Mouse (Mus musculus): ENCODE results near the gene Dcxr. TPM values are rescaled to one million over a fixed set of nuclear protein-coding genes. Genes with fewer than 3 reads are reported as not detected.

Gene Dcxr
- polyA plus RNA-seq, 1 experiment from 2014 or later: 15.9 TPM

DNA sequence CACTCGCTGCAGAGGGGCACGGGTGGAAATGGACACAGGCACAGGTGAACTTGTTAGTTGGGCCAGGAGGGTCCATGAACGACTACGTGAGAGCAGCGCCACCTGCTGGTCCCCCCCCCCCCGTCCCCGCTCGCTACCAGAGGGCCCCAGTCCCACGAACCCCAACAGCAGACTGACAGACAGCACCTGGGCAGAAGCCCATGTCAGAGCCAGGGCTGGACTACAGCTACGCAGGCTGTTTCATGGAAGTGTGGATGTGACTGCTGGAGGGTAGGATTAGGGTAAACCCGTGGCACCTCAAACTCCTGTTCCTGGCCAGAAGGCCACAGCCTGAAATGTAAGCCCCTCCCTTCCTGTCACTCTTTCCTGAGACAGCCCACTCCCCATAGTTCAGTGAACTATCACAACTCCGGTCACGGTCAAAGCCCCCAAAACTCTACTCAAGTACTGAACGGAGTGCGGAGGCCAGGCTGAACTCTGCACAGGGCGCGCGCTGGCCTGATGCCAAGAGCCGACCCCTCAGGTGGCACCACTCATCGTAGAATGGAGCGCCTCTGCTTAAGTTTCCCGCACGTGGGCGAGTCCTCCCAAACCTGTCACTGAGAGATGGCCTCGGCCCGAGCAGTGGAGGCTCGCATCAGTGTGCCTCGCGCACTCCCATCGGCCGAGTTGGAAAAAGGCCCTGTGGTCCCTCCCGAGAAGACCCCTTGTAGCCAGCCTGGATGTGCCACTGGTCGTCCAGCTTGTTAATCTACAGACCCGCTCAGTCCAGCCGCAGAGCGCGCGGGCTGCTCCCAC, 14.1 kb downstream of the Dcxr start:
- Histone ChIP-seq H3K36me3 (peaks cover 62% of the 10 kb centered on the region), H3K4me3 (peak overlapping the region; percentile 70), H3K4me1 (peaks cover 72% of the 10 kb centered on the region), H3K27me3 (ENCODE audit: low read depth, poor library complexity, severe bottlenecking) (no peaks in the 10 kb centered on the region), H3K27ac (peak overlapping the region; percentile 81), H3K9me3 (replicated peaks) (no peaks in the 10 kb centered on the region)
- peak; percentile 89 for DNase-seq (ENCODE audit: low spot score)
- under 1% methylated on average over 38 of the region's 38 CpGs for WGBS

DNA sequence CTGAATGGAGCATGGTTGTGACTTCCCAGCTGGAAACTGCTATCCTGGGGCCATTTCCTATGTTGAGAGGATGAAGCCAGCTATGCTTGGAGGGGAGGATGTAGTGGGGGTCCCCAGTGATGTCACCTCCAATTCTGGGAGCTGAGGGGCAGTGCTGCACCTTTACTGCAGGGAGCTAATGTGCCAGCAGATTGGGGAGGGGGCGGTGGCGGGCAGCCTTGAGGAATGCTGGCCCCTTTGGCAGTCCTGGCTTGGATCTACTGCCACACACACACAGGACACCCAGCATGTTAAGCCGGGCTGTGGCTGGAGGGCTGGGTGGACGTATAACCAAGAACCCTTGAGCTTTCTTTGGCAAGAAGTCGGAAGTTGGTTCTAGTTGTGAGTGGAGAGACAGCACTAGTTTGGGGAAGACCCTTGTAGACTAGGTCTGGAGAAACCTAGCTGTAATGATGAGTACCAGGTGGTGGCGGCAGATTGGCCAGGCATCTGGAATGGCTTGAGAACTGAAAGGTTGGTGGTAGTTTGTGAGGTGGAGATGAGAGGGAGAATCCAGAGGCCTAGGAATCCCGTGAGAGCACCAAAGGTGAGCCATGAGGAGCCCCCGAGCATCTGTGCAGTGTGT, 15.0 kb downstream of the Dcxr start:
- 0 out of 2 replicates have a peak overlapping the region, but pooled peaks have one; percentile 81 for H3K27ac ChIP-seq
- no peaks in the 10 kb centered on the region for H3K9me3 ChIP-seq (replicated peaks)
- 58% methylated on average over 8 of the region's 8 CpGs for WGBS
- H3K36me3 ChIP-seq: peaks cover 53% of the 10 kb centered on the region
- no peak for DNase-seq (ENCODE audit: low spot score)
- peaks cover 81% of the 10 kb centered on the region for H3K4me1 ChIP-seq
- no peaks in the 10 kb centered on the region for H3K27me3 ChIP-seq (ENCODE audit: low read depth, poor library complexity, severe bottlenecking)
- H3K4me3 ChIP-seq: peak overlapping the region; percentile 70

DNA sequence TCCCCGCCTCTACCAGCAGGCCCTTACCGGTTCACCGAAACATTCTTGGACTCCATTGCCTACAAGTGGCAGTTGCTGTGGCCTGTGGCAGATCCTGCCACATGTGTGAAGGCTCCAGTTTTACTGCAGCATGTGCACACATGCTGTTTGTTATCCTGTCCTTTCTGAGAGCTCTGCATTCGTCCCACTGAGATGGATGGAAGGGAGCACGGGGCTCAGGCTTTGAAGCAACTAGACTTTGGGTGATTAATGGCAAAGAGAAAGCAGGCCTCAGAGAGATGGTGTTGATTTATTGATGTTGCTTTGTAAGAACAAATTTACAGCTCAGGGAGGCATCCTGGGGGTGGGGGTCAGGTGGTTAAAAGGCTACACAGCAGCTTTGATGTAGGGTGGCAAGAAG, 16.4 kb downstream of the Dcxr start:
- no peak for DNase-seq (ENCODE audit: low spot score)
- H3K36me3 ChIP-seq: peaks cover 45% of the 10 kb centered on the region
- H3K4me1 ChIP-seq: peaks cover 95% of the 10 kb centered on the region
- H3K9me3 ChIP-seq (replicated peaks): no peaks in the 10 kb centered on the region
- no peaks in the 10 kb centered on the region for H3K27me3 ChIP-seq (ENCODE audit: low read depth, poor library complexity, severe bottlenecking)
- peak overlapping the region; percentile 13 for H3K4me3 ChIP-seq
- H3K27ac ChIP-seq: peak overlapping the region; percentile 75
- 18% methylated on average over 5 of the region's 5 CpGs for WGBS

DNA sequence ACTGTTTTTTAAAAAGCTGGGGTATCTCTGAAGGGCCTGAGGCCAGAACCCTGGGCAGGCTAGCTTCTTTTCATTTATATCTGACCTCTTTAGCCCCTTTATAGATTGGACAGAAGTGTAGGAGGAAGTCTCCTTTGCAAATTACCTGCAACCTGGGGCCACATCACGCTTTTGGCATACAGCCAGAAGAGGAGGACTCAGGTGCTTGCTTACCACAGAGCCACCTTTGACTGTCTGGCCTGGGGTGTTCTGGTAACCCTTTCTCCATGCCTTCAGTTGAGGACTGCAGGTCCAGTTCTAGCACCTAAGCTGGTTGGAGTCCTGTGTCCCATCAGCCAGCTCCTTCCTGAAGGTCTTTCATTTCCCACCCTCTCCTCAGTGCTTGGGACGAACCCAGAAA, 17.5 kb downstream of the Dcxr start:
- peak overlapping the region; percentile 89; the same call in 1 of the 2 replicates for H3K27ac ChIP-seq
- no peak for DNase-seq (ENCODE audit: low spot score)
- H3K4me1 ChIP-seq: peaks cover 97% of the 10 kb centered on the region
- no peak overlapping the region for H3K4me3 ChIP-seq
- no peaks in the 10 kb centered on the region for H3K9me3 ChIP-seq (replicated peaks)
- peaks cover 38% of the 10 kb centered on the region for H3K36me3 ChIP-seq
- WGBS: 78% methylated on average over 2 of the region's 2 CpGs
- no peaks in the 10 kb centered on the region for H3K27me3 ChIP-seq (ENCODE audit: low read depth, poor library complexity, severe bottlenecking)

DNA sequence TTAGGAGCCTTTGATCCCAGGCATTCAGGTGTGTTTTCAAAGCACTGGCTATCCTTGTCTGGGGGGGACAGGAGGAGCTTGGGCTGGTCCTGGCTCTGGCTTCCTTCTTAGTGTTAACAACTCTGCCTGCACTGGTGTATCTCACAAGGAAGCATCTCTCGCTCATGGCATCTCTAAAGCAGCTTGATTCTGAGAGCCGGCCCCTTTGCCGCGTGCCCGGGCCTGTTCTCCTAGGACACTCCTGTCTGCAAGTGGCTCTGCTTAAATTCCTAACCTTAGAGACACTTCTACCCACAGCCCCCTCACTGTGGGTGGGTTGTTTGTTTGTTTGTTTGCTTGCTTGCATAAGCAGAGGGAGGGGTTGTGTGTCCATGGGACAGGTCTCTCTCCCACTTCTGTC, 19.1 kb downstream of the Dcxr start:
- Histone ChIP-seq H3K36me3 (peaks cover 51% of the 10 kb centered on the region), H3K9me3 (replicated peaks) (no peaks in the 10 kb centered on the region), H3K27me3 (ENCODE audit: low read depth, poor library complexity, severe bottlenecking) (no peaks in the 10 kb centered on the region), H3K27ac (peak overlapping the region; percentile 89), H3K4me1 (peaks cover 100% of the 10 kb centered on the region), H3K4me3 (peak overlapping the region; percentile 34; the same call in 1 of the 2 replicates)
- DNase-seq (ENCODE audit: low spot score): no peak
- 15% methylated on average over 5 of the region's 5 CpGs for WGBS

DNA sequence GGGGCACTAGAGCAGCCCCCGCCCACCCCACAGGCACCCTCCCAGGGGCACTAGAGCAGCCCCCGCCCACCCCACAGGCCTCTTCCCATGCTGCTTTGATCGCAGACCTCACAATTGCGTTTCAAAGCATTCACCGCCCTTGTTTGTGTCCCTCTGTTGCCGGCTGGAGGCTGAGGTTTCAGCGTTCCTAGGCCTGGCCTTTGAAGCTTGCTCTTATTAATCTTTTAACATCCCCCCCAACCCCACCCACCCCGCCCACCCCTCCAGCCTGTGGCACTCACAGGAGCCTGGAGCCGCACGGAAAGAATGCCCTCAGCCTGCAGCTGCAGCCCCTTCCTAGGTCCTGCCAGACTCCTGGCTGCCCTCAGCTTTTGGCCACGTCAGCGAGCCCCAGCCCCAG, 19.9 kb downstream of the Dcxr start:
- H3K4me1 ChIP-seq: peaks cover 92% of the 10 kb centered on the region
- peak overlapping the region; percentile 34 for H3K4me3 ChIP-seq
- H3K9me3 ChIP-seq (replicated peaks): no peaks in the 10 kb centered on the region
- DNase-seq (ENCODE audit: low spot score): peak; percentile 62
- H3K27me3 ChIP-seq (ENCODE audit: low read depth, poor library complexity, severe bottlenecking): no peaks in the 10 kb centered on the region
- WGBS: 3% methylated on average over 12 of the region's 12 CpGs
- H3K27ac ChIP-seq: peak overlapping the region; percentile 89
- peaks cover 55% of the 10 kb centered on the region for H3K36me3 ChIP-seq

DNA sequence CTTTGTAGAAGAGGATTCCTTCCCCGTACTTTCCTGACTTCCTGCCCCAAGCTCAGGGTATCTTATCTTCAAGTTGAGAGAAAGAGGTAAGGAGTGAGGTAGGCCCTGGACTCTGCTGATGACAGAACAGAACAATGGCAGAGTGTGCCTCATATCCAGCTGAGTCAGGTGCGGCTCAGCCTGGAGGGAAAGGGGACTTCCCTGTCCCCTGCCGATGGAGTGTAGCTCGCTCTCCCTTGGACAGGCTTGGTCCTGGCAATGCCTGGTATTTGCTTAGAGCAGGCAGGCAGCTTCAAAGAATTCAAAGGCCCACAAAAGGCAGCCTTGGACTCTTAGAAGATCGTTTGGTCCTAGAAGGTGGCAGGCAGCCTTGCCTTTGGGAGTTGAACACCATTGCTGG, 21.0 kb downstream of the Dcxr start:
- no peak for DNase-seq (ENCODE audit: low spot score)
- WGBS: 63% methylated on average over 5 of the region's 5 CpGs
- no peaks in the 10 kb centered on the region for H3K9me3 ChIP-seq (replicated peaks)
- H3K36me3 ChIP-seq: peaks cover 60% of the 10 kb centered on the region
- peaks cover 81% of the 10 kb centered on the region for H3K4me1 ChIP-seq
- H3K27ac ChIP-seq: peak overlapping the region; percentile 89
- H3K4me3 ChIP-seq: 0 out of 2 replicates have a peak overlapping the region, but pooled peaks have one; percentile 34
- no peaks in the 10 kb centered on the region for H3K27me3 ChIP-seq (ENCODE audit: low read depth, poor library complexity, severe bottlenecking)

DNA sequence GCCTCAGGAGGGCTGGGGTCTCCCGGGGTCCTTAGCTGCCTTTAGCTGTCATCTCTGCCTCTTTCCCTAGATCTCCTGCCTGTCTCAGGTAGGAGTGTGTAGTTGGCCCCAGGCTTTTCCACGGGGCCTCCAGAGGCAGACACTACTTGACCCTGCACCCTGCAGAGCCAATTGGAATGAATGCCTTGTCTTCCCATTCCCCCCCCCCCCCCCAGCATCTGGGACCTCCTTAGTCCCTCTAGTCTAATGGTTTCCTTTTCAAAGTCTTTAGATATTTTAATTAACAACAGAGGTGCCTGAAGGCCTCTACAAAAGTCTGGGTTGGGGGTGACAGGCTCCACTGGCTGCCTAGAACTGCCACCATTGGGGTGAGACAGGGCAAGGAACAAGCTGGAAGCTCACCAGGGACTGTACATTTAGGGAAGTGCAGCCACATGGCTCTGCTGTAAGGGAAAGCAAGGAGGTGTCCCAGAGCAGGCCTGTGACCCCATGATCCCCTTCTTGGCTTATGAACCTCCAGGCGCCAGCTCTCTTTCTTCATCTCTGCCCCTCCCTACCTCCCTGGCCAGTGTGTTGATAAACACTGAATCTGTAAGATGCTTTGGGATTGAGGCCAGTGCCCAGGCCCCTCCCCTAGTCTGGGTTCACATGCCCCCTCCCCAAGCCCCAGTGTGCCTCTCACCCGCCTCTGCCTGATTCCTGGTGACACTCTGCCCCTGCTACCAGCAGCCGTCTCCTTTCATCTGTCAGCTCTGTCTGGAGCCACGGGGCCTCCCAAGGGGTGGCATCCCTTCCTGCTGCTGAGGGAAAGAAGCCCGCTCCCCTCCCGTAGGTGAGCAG, 22.4 kb downstream of the Dcxr start:
- peak; percentile 62 for DNase-seq (ENCODE audit: low spot score)
- H3K36me3 ChIP-seq: peaks cover 60% of the 10 kb centered on the region
- peak overlapping the region; percentile 37 for H3K4me3 ChIP-seq
- WGBS: 6% methylated on average over 8 of the region's 8 CpGs
- H3K9me3 ChIP-seq (replicated peaks): no peaks in the 10 kb centered on the region
- peak overlapping the region; percentile 89 for H3K27ac ChIP-seq
- H3K27me3 ChIP-seq (ENCODE audit: low read depth, poor library complexity, severe bottlenecking): no peaks in the 10 kb centered on the region
- H3K4me1 ChIP-seq: peaks cover 78% of the 10 kb centered on the region

DNA sequence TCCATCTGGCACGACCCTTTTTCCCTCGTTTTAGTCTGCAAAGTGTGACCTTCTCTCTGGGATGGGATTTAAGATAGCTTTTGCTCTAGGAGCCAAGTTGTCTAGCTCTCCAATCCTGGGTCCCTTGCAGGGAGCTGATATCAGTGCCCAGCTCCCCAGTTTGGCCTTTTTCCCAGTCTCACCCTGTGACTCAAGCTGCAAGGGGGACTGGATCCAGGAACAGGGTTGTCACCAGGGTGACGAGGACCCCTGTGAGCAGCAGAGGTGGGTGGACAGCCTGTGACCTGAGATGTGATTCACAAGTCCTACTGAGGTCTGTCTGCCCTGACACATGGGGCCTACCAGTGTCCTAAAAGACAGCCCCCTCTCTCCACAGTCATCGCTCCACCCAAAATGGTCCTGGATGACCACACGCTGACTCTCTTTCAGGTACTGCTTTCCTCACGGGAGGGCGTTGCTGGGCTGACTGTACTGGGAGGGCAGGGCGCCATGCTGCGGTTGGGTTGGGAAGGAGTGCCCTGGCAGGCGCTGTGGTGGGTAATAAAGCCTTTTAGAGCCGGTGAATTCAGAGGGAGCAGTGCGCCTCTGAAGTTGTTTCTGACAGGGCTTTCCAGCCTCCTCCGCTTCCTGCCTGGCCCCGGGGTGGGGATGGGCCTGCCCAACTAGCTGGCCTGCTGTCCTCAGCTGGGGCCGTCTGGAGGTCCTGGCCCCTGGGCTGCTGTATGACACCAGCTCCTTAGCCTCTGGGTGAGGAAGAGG, 23.2 kb downstream of the Dcxr start:
- H3K27ac ChIP-seq: peak overlapping the region; percentile 89
- peak; percentile 63 for DNase-seq (ENCODE audit: low spot score)
- H3K9me3 ChIP-seq (replicated peaks): no peaks in the 10 kb centered on the region
- H3K4me1 ChIP-seq: peaks cover 78% of the 10 kb centered on the region
- peaks cover 60% of the 10 kb centered on the region for H3K36me3 ChIP-seq
- H3K4me3 ChIP-seq: peak overlapping the region; percentile 37
- H3K27me3 ChIP-seq (ENCODE audit: low read depth, poor library complexity, severe bottlenecking): no peaks in the 10 kb centered on the region
- 19% methylated on average over 15 of the region's 15 CpGs for WGBS

DNA sequence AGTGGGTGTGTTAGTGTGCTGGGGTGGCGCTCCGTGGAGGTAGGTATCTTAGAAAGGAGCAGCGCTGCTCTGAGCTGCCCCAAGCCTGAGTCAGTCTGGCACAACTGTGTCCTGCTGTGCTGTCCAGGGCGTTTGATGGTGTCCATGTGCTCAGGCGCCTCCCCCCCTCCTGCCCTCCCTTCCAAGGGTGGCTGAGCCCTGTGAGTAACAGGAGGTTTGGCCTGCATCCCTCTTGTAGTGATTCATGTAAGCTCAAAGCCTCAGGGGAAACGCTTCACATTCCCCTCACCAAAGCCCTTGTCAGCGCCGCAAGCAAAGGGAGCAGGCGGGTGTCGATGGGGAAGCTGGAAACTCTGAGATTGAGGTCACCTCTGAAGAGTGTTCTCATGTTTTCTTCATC, 29.3 kb downstream of the Dcxr start:
- peaks cover 86% of the 10 kb centered on the region for H3K36me3 ChIP-seq
- H3K27me3 ChIP-seq (ENCODE audit: low read depth, poor library complexity, severe bottlenecking): no peaks in the 10 kb centered on the region
- H3K4me1 ChIP-seq: peaks cover 67% of the 10 kb centered on the region
- peak overlapping the region; percentile 85 for H3K27ac ChIP-seq
- H3K9me3 ChIP-seq (replicated peaks): no peaks in the 10 kb centered on the region
- WGBS: 39% methylated on average over 10 of the region's 10 CpGs
- no peak overlapping the region for H3K4me3 ChIP-seq
- DNase-seq (ENCODE audit: low spot score): no peak

DNA sequence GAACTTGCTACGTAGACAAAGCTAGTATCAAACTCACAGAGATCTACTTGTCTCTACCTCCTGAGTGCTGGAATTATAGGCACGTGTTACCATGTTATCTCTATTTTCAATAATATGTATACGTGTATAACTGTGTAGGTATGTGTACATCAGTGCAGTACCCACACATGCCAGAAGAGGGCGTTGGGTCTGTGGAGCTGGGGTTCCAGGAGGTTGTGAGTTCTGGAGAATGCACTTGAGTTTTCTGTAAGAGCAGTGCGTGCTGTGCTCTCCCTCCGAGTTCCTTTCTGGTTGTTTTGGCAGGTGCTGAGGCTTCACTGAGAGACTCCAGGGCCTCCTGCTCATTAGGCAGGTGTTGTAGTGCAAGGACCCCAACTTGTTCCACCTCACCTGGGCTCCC, 30.5 kb downstream of the Dcxr start:
- H3K27ac ChIP-seq: peak overlapping the region; percentile 85; the same call in 1 of the 2 replicates
- H3K36me3 ChIP-seq: peaks cover 87% of the 10 kb centered on the region
- WGBS: 88% methylated on average over 6 of the region's 6 CpGs
- no peaks in the 10 kb centered on the region for H3K9me3 ChIP-seq (replicated peaks)
- H3K4me1 ChIP-seq: peaks cover 67% of the 10 kb centered on the region
- no peak for DNase-seq (ENCODE audit: low spot score)
- H3K27me3 ChIP-seq (ENCODE audit: low read depth, poor library complexity, severe bottlenecking): no peaks in the 10 kb centered on the region
- H3K4me3 ChIP-seq: no peak overlapping the region

DNA sequence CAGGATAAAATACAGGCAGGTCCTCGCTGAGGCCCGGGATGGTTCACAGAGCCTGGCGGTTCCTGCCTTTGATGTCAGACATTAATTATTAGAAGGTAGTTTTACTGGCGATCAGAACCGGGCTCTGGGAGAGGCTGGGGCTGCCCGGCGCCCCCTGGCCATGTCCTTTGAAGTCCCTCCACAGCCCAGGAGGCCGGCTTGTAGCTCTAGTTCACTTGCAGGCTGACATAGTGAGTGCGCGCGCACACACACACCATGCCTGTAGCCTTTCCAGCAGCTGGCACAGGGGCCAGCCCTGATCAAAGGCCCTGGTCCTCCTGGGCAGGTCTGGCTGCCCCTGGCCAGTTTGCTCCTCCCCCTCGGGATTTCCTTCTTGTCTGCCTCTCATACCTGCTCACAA, 31.4 kb downstream of the Dcxr start:
- peaks cover 86% of the 10 kb centered on the region for H3K36me3 ChIP-seq
- H3K9me3 ChIP-seq (replicated peaks): no peaks in the 10 kb centered on the region
- peak overlapping the region; percentile 29 for H3K4me3 ChIP-seq
- peak; percentile 88 for DNase-seq (ENCODE audit: low spot score)
- peaks cover 65% of the 10 kb centered on the region for H3K4me1 ChIP-seq
- no peaks in the 10 kb centered on the region for H3K27me3 ChIP-seq (ENCODE audit: low read depth, poor library complexity, severe bottlenecking)
- WGBS: 7% methylated on average over 12 of the region's 12 CpGs
- H3K27ac ChIP-seq: peak overlapping the region; percentile 85

All from limb, embryonic 10.5 days (tissue).